Mouse (Mus musculus): Measurements from ENCODE around the gene Arf5. TPM values are rescaled to one million over a fixed set of nuclear protein-coding genes. Genes with fewer than 3 reads are reported as not detected.

Gene Arf5
- polyA plus RNA-seq, 1 experiment, result 128 TPM

- H3K27ac ChIP-seq (ENCODE audit: insufficient read depth, low read length), result no peak overlapping the region
- peaks cover 2% of the 10 kb centered on the region; the same call in 1 of the 2 replicates for H3K4me1 ChIP-seq (ENCODE audit: control insufficient read depth, insufficient read depth, low read length)
- TF ChIP-seq POLR2A (IDR thresholded peaks at IDR 0.05; ENCODE audit: low read depth, low read length), result no peak
- TF ChIP-seq CTCF (IDR thresholded peaks at IDR 0.05; ENCODE audit: borderline replicate concordance, insufficient read depth, low read length), result no peak
- H3K4me3 ChIP-seq (ENCODE audit: insufficient read depth, low read length), result peak overlapping the region; percentile 90; the same call in 1 of the 2 replicates
Observed at GRCm38 (mm10) chr6:28425019-28425418, 1.7 kb downstream of the Arf5 start.

GRCm38 (mm10) chr6:28427096-28427839, 3.9 kb downstream of the Arf5 start, which contains the start of gene Fscn3:
Gene Fscn3, plus strand, starts transcription at chr6:28427789.
- no peak within 1 kb of the TSS for H3K27ac ChIP-seq (ENCODE audit: insufficient read depth, low read length)
- H3K4me1 ChIP-seq (ENCODE audit: control insufficient read depth, insufficient read depth, low read length), result peaks cover 2% of the 10 kb centered on the region; the same call in 1 of the 2 replicates
- TF ChIP-seq CTCF (IDR thresholded peaks at IDR 0.05; ENCODE audit: borderline replicate concordance, insufficient read depth, low read length) (no peak), POLR2A (IDR thresholded peaks at IDR 0.05; ENCODE audit: low read depth, low read length) (no peak)
- no peak within 1 kb of the TSS for H3K4me3 ChIP-seq (ENCODE audit: insufficient read depth, low read length)

- TF ChIP-seq CTCF (IDR thresholded peaks at IDR 0.05; ENCODE audit: borderline replicate concordance, insufficient read depth, low read length), result no peak
- no peak for TF ChIP-seq POLR2A (IDR thresholded peaks at IDR 0.05; ENCODE audit: low read depth, low read length)
- Histone ChIP-seq H3K4me3 (ENCODE audit: insufficient read depth, low read length) (no peak within 1 kb of the TSS), H3K4me1 (ENCODE audit: control insufficient read depth, insufficient read depth, low read length) (0 out of 2 replicates have a peak, but pooled peaks cover 2% of the 10 kb centered on the region), H3K27ac (ENCODE audit: insufficient read depth, low read length) (no peak within 1 kb of the TSS)
Observed at GRCm38 (mm10) chr6:28428290-28428689, 4.9 kb downstream of the Arf5 start, which contains the start of gene Gcc1. Gene Gcc1, minus strand, starts transcription at chr6:28428390.

GRCm38 (mm10) chr6:28429870-28430269, 6.5 kb downstream of the Arf5 start:
- no peak overlapping the region for H3K4me3 ChIP-seq (ENCODE audit: insufficient read depth, low read length)
- 0 out of 2 replicates have a peak, but pooled peaks cover under 1% of the 10 kb centered on the region for H3K4me1 ChIP-seq (ENCODE audit: control insufficient read depth, insufficient read depth, low read length)
- no peak overlapping the region for H3K27ac ChIP-seq (ENCODE audit: insufficient read depth, low read length)
- TF ChIP-seq POLR2A (IDR thresholded peaks at IDR 0.05; ENCODE audit: low read depth, low read length), result no peak
- no peak for TF ChIP-seq CTCF (IDR thresholded peaks at IDR 0.05; ENCODE audit: borderline replicate concordance, insufficient read depth, low read length)

GRCm38 (mm10) chr6:28430795-28431537, 7.6 kb downstream of the Arf5 start:
- no peaks in the 10 kb centered on the region for H3K4me1 ChIP-seq (ENCODE audit: control insufficient read depth, insufficient read depth, low read length)
- no peak overlapping the region for H3K27ac ChIP-seq (ENCODE audit: insufficient read depth, low read length)
- no peak overlapping the region for H3K4me3 ChIP-seq (ENCODE audit: insufficient read depth, low read length)
- TF ChIP-seq POLR2A (IDR thresholded peaks at IDR 0.05; ENCODE audit: low read depth, low read length) (no peak), CTCF (IDR thresholded peaks at IDR 0.05; ENCODE audit: borderline replicate concordance, insufficient read depth, low read length) (no peak)

- Histone ChIP-seq H3K4me1 (ENCODE audit: control insufficient read depth, insufficient read depth, low read length) (no peaks in the 10 kb centered on the region), H3K4me3 (ENCODE audit: insufficient read depth, low read length) (no peak overlapping the region), H3K27ac (ENCODE audit: insufficient read depth, low read length) (no peak overlapping the region)
- TF ChIP-seq POLR2A (IDR thresholded peaks at IDR 0.05; ENCODE audit: low read depth, low read length) (no peak), CTCF (IDR thresholded peaks at IDR 0.05; ENCODE audit: borderline replicate concordance, insufficient read depth, low read length) (no peak)
Observed at GRCm38 (mm10) chr6:28431538-28431855, 8.1 kb downstream of the Arf5 start.

GRCm38 (mm10) chr6:28447937-28448336, 24.6 kb downstream of the Arf5 start:
- Histone ChIP-seq H3K4me3 (ENCODE audit: insufficient read depth, low read length) (no peak overlapping the region), H3K27ac (ENCODE audit: insufficient read depth, low read length) (no peak overlapping the region), H3K4me1 (ENCODE audit: control insufficient read depth, insufficient read depth, low read length) (no peaks in the 10 kb centered on the region)
- TF ChIP-seq CTCF (IDR thresholded peaks at IDR 0.05; ENCODE audit: borderline replicate concordance, insufficient read depth, low read length), result no peak
- no peak for TF ChIP-seq POLR2A (IDR thresholded peaks at IDR 0.05; ENCODE audit: low read depth, low read length)

- no peak within 1 kb of the TSS for H3K27ac ChIP-seq (ENCODE audit: insufficient read depth, low read length)
- no peak within 1 kb of the TSS for H3K4me3 ChIP-seq (ENCODE audit: insufficient read depth, low read length)
- TF ChIP-seq POLR2A (IDR thresholded peaks at IDR 0.05; ENCODE audit: low read depth, low read length) (no peak), CTCF (IDR thresholded peaks at IDR 0.05; ENCODE audit: borderline replicate concordance, insufficient read depth, low read length) (no peak)
- no peaks in the 10 kb centered on the region for H3K4me1 ChIP-seq (ENCODE audit: control insufficient read depth, insufficient read depth, low read length)
Observed at GRCm38 (mm10) chr6:28449253-28449652, 25.9 kb downstream of the Arf5 start, which contains the start of gene Pax4. Gene Pax4, minus strand, starts transcription at chr6:28449353.

GRCm38 (mm10) chr6:28450481-28450880, 27.1 kb downstream of the Arf5 start:
- no peak overlapping the region for H3K4me3 ChIP-seq (ENCODE audit: insufficient read depth, low read length)
- TF ChIP-seq CTCF (IDR thresholded peaks at IDR 0.05; ENCODE audit: borderline replicate concordance, insufficient read depth, low read length) (no peak), POLR2A (IDR thresholded peaks at IDR 0.05; ENCODE audit: low read depth, low read length) (no peak)
- no peak overlapping the region for H3K27ac ChIP-seq (ENCODE audit: insufficient read depth, low read length)
- H3K4me1 ChIP-seq (ENCODE audit: control insufficient read depth, insufficient read depth, low read length), result no peaks in the 10 kb centered on the region

GRCm38 (mm10) chr6:28450977-28451376, 27.6 kb downstream of the Arf5 start:
- Histone ChIP-seq H3K27ac (ENCODE audit: insufficient read depth, low read length) (no peak overlapping the region), H3K4me1 (ENCODE audit: control insufficient read depth, insufficient read depth, low read length) (no peaks in the 10 kb centered on the region), H3K4me3 (ENCODE audit: insufficient read depth, low read length) (no peak overlapping the region)
- TF ChIP-seq CTCF (IDR thresholded peaks at IDR 0.05; ENCODE audit: borderline replicate concordance, insufficient read depth, low read length) (no peak), POLR2A (IDR thresholded peaks at IDR 0.05; ENCODE audit: low read depth, low read length) (no peak)
